Mouse (Mus musculus): ENCODE measurements around the gene Mmp3. TPM values are rescaled to one million over a fixed set of nuclear protein-coding genes. Genes with fewer than 3 reads are reported as not detected.
"Not testable (repeated sequence)": the region's sequence is repeated elsewhere in the genome, so short reads cannot be mapped to it uniquely, and the experiment has no call there.

Mmp3 gene
- polyA plus RNA-seq (2014; fragmentation: Nextera tagmentation; extraction: Ambion mirVana) = 0.33 and 0.82 TPM in 2 replicates

- H3K36me3 ChIP-seq (ENCODE audit: control insufficient read depth, insufficient read depth, low read length) = no peaks in the 10 kb centered on the region
- no peaks in the 10 kb centered on the region for H3K27me3 ChIP-seq (replicated peaks; ENCODE audit: control insufficient read depth, insufficient read depth, low read length)
- H3K9me3 ChIP-seq (ENCODE audit: control insufficient read depth, low read length) = no peaks in the 10 kb centered on the region
- H3K27ac ChIP-seq (replicated peaks; ENCODE audit: low read depth, low read length) = no peak within 1 kb of the TSS
- DNase-seq (ENCODE audit: low spot score) (no peak), ATAC-seq (ENCODE audit: low read depth) (no peak)
- H3K9ac ChIP-seq (ENCODE audit: low read depth, low read length) = no peak within 1 kb of the TSS
- H3K4me1 ChIP-seq (ENCODE audit: control insufficient read depth, insufficient read depth, low read length) = no peaks in the 10 kb centered on the region
- WGBS = 83% methylated on average over 2 of the region's 2 CpGs
- no peak within 1 kb of the TSS for H3K4me3 ChIP-seq (ENCODE audit: low read depth, low read length)
- H3K4me2 ChIP-seq (ENCODE audit: low read depth, low read length) = no peak within 1 kb of the TSS
Measured at GRCm38 (mm10) chr9:7445522-7445921, at the start of gene Mmp3. TSS of gene Mmp3 (plus strand) at chr9:7445822.

GRCm38 (mm10) chr9:7396556-7396955, 49.1 kb upstream of the Mmp3 start:
- 77% methylated on average over 8 of the region's 8 CpGs for WGBS
- not testable (repeated sequence) for H3K9ac ChIP-seq (ENCODE audit: low read depth, low read length); ATAC-seq (ENCODE audit: low read depth); H3K4me2 ChIP-seq (ENCODE audit: low read depth, low read length); H3K27me3 ChIP-seq (replicated peaks; ENCODE audit: control insufficient read depth, insufficient read depth, low read length); H3K9me3 ChIP-seq (ENCODE audit: control insufficient read depth, low read length); H3K36me3 ChIP-seq (ENCODE audit: control insufficient read depth, insufficient read depth, low read length); H3K4me3 ChIP-seq (ENCODE audit: low read depth, low read length); H3K27ac ChIP-seq (replicated peaks; ENCODE audit: low read depth, low read length); DNase-seq (ENCODE audit: low spot score); H3K4me1 ChIP-seq (ENCODE audit: control insufficient read depth, insufficient read depth, low read length)

DNA sequence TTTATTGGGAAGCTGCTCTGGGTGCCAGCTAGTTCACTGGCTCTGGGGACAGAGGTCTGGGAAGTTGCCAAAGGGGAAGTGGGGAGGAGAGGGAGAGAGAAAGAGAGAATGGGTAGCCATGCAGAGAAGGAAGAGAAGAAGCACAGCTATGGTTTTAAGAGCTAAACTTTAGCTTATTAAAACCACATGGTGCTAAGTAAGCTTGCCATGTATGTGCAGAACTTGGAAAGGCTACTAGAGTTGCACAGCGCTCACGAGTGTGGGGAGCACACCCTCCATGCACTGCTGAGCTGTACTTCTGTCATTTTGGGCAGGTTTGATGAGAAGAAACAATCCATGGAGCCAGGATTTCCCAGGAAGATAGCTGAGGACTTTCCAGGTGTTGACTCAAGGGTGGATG, 7.7 kb downstream of the Mmp3 start:
- Histone ChIP-seq H3K27ac (replicated peaks; ENCODE audit: low read depth, low read length) (no peak overlapping the region), H3K9ac (ENCODE audit: low read depth, low read length) (no peak overlapping the region), H3K9me3 (ENCODE audit: control insufficient read depth, low read length) (no peaks in the 10 kb centered on the region), H3K4me2 (ENCODE audit: low read depth, low read length) (no peak overlapping the region), H3K27me3 (replicated peaks; ENCODE audit: control insufficient read depth, insufficient read depth, low read length) (no peaks in the 10 kb centered on the region), H3K36me3 (ENCODE audit: control insufficient read depth, insufficient read depth, low read length) (no peaks in the 10 kb centered on the region), H3K4me1 (ENCODE audit: control insufficient read depth, insufficient read depth, low read length) (no peaks in the 10 kb centered on the region), H3K4me3 (ENCODE audit: low read depth, low read length) (no peak overlapping the region)
- peak; percentile 59 for DNase-seq (ENCODE audit: low spot score)
- no peak for ATAC-seq (ENCODE audit: low read depth)
- 40% methylated on average over 2 of the region's 2 CpGs for WGBS

GRCm38 (mm10) chr9:7470262-7470661, 24.6 kb downstream of the Mmp3 start:
- Histone ChIP-seq H3K27ac (replicated peaks; ENCODE audit: low read depth, low read length) (no peak overlapping the region), H3K9me3 (ENCODE audit: control insufficient read depth, low read length) (no peaks in the 10 kb centered on the region), H3K9ac (ENCODE audit: low read depth, low read length) (no peak overlapping the region), H3K4me3 (ENCODE audit: low read depth, low read length) (no peak overlapping the region), H3K4me1 (ENCODE audit: control insufficient read depth, insufficient read depth, low read length) (no peaks in the 10 kb centered on the region), H3K4me2 (ENCODE audit: low read depth, low read length) (no peak overlapping the region), H3K27me3 (replicated peaks; ENCODE audit: control insufficient read depth, insufficient read depth, low read length) (no peaks in the 10 kb centered on the region), H3K36me3 (ENCODE audit: control insufficient read depth, insufficient read depth, low read length) (no peaks in the 10 kb centered on the region)
- DNase-seq (ENCODE audit: low spot score) (no peak), ATAC-seq (ENCODE audit: low read depth) (no peak)
- WGBS = 91% methylated on average over 1 of the region's 1 CpGs

GRCm38 (mm10) chr9:7483684-7484394, 38.2 kb downstream of the Mmp3 start:
- no peak overlapping the region for H3K4me3 ChIP-seq (ENCODE audit: low read depth, low read length)
- H3K27me3 ChIP-seq (replicated peaks; ENCODE audit: control insufficient read depth, insufficient read depth, low read length) = no peaks in the 10 kb centered on the region
- no peak overlapping the region for H3K27ac ChIP-seq (replicated peaks; ENCODE audit: low read depth, low read length)
- ATAC-seq (ENCODE audit: low read depth) = no peak
- no peaks in the 10 kb centered on the region for H3K4me1 ChIP-seq (ENCODE audit: control insufficient read depth, insufficient read depth, low read length)
- no peak for DNase-seq (ENCODE audit: low spot score)
- H3K9me3 ChIP-seq (ENCODE audit: control insufficient read depth, low read length) = no peaks in the 10 kb centered on the region
- no peaks in the 10 kb centered on the region for H3K36me3 ChIP-seq (ENCODE audit: control insufficient read depth, insufficient read depth, low read length)
- WGBS = 53% methylated on average over 5 of the region's 5 CpGs
- H3K4me2 ChIP-seq (ENCODE audit: low read depth, low read length) = no peak overlapping the region
- H3K9ac ChIP-seq (ENCODE audit: low read depth, low read length) = no peak overlapping the region

- Histone ChIP-seq H3K27ac (replicated peaks; ENCODE audit: low read depth, low read length) (no peak overlapping the region), H3K9me3 (ENCODE audit: control insufficient read depth, low read length) (no peaks in the 10 kb centered on the region), H3K36me3 (ENCODE audit: control insufficient read depth, insufficient read depth, low read length) (no peaks in the 10 kb centered on the region), H3K4me2 (ENCODE audit: low read depth, low read length) (no peak overlapping the region), H3K9ac (ENCODE audit: low read depth, low read length) (no peak overlapping the region), H3K4me1 (ENCODE audit: control insufficient read depth, insufficient read depth, low read length) (no peaks in the 10 kb centered on the region), H3K4me3 (ENCODE audit: low read depth, low read length) (no peak overlapping the region), H3K27me3 (replicated peaks; ENCODE audit: control insufficient read depth, insufficient read depth, low read length) (no peaks in the 10 kb centered on the region)
- DNase-seq (ENCODE audit: low spot score) (no peak), ATAC-seq (ENCODE audit: low read depth) (no peak)
- WGBS = 79% methylated on average over 3 of the region's 3 CpGs
Measured at GRCm38 (mm10) chr9:7501138-7501537, 55.5 kb downstream of the Mmp3 start.

- Histone ChIP-seq H3K36me3 (ENCODE audit: control insufficient read depth, insufficient read depth, low read length) (no peaks in the 10 kb centered on the region), H3K4me1 (ENCODE audit: control insufficient read depth, insufficient read depth, low read length) (no peaks in the 10 kb centered on the region), H3K27me3 (replicated peaks; ENCODE audit: control insufficient read depth, insufficient read depth, low read length) (no peaks in the 10 kb centered on the region), H3K4me3 (ENCODE audit: low read depth, low read length) (no peak within 1 kb of the TSS), H3K9ac (ENCODE audit: low read depth, low read length) (no peak within 1 kb of the TSS), H3K9me3 (ENCODE audit: control insufficient read depth, low read length) (no peaks in the 10 kb centered on the region), H3K27ac (replicated peaks; ENCODE audit: low read depth, low read length) (no peak within 1 kb of the TSS), H3K4me2 (ENCODE audit: low read depth, low read length) (no peak within 1 kb of the TSS)
- ATAC-seq (ENCODE audit: low read depth) (no peak), DNase-seq (ENCODE audit: low spot score) (no peak)
- WGBS = 86% methylated on average over 3 of the region's 3 CpGs
Measured at GRCm38 (mm10) chr9:7502051-7502450, 56.4 kb downstream of the Mmp3 start, which contains the start of gene Mmp10. TSS of gene Mmp10 (plus strand) at chr9:7502352.

Measured in embryonic facial prominence, embryonic 14.5 days (tissue).